Mouse (Mus musculus): ENCODE measurements around the gene Mis18bp1. TPM values are rescaled to one million over a fixed set of nuclear protein-coding genes. Genes with fewer than 3 reads are reported as not detected.
A peak's percentile ranks its signal among the peaks of the same experiment; 100 is the strongest.
"Not testable (repeated sequence)": the region's sequence is repeated elsewhere in the genome, so short reads cannot be mapped to it uniquely, and the experiment has no call there.

Gene Mis18bp1
- polyA plus RNA-seq (2016; fragmentation: Nextera tagmentation; extraction: Ambion mirVana): 85.5 and 87.5 TPM in 2 replicates

- Histone ChIP-seq H3K27ac (replicated peaks) (peak within 1 kb of the TSS; percentile 94), H3K4me1 (peaks cover 14% of the 10 kb centered on the region), H3K9me3 (peaks cover 6% of the 10 kb centered on the region), H3K36me3 (replicated peaks) (peaks cover 12% of the 10 kb centered on the region), H3K4me3 (peak within 1 kb of the TSS; percentile 80), H3K27me3 (replicated peaks; ENCODE audit: low read depth, poor library complexity, severe bottlenecking) (no peaks in the 10 kb centered on the region)
- peak; percentile 97 for DNase-seq (ENCODE audit: low spot score)
- under 1% methylated on average over 70 of the region's 70 CpGs for WGBS
Observed at GRCm38 (mm10) chr12:65172021-65172951, at the start of gene Mis18bp1. Mis18bp1 (minus strand) TSS chr12:65172604.

DNA sequence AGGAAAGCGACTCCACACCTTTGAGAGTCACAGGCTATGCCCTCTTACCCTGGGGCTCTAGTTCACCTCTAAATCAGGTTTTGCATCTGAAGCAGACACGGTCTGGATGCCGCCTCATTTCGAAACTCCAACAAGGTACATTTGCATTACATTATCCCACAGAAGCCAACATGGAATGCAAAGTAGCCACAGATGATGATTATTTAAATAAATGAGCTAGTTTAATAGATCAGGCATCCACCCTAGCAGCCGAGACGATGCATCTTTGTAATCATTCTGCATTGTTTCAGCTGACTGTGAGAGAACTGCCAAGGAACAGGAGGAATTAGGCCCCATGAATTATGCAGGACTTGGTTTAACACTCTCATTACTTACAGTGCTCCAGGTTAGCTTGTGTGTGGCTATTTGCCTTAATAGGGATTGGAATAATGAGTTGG lies 44.0 kb upstream of the Mis18bp1 start:
- Histone ChIP-seq H3K27me3 (replicated peaks; ENCODE audit: low read depth, poor library complexity, severe bottlenecking) (no peaks in the 10 kb centered on the region), H3K36me3 (replicated peaks) (no peaks in the 10 kb centered on the region), H3K4me1 (no peaks in the 10 kb centered on the region), H3K9me3 (no peaks in the 10 kb centered on the region), H3K4me3 (no peak overlapping the region), H3K27ac (replicated peaks) (no peak overlapping the region)
- 81% methylated on average over 6 of the region's 6 CpGs for WGBS
- no peak for DNase-seq (ENCODE audit: low spot score)

GRCm38 (mm10) chr12:65206431-65206830 lies 34.0 kb upstream of the Mis18bp1 start:
- no peak for DNase-seq (ENCODE audit: low spot score)
- H3K36me3 ChIP-seq (replicated peaks): no peaks in the 10 kb centered on the region
- no peaks in the 10 kb centered on the region for H3K4me1 ChIP-seq
- no peak overlapping the region for H3K4me3 ChIP-seq
- H3K9me3 ChIP-seq: 0 out of 2 replicates have a peak, but pooled peaks cover 3% of the 10 kb centered on the region
- H3K27ac ChIP-seq (replicated peaks): no peak overlapping the region
- H3K27me3 ChIP-seq (replicated peaks; ENCODE audit: low read depth, poor library complexity, severe bottlenecking): no peaks in the 10 kb centered on the region
- 42% methylated on average over 1 of the region's 1 CpGs for WGBS

GRCm38 (mm10) chr12:65201812-65202211 lies 29.4 kb upstream of the Mis18bp1 start:
- no peaks in the 10 kb centered on the region for H3K9me3 ChIP-seq
- H3K4me1 ChIP-seq: no peaks in the 10 kb centered on the region
- H3K27ac ChIP-seq (replicated peaks): no peak overlapping the region
- 98% methylated on average over 2 of the region's 2 CpGs for WGBS
- no peaks in the 10 kb centered on the region for H3K27me3 ChIP-seq (replicated peaks; ENCODE audit: low read depth, poor library complexity, severe bottlenecking)
- no peak overlapping the region for H3K4me3 ChIP-seq
- no peaks in the 10 kb centered on the region for H3K36me3 ChIP-seq (replicated peaks)
- DNase-seq (ENCODE audit: low spot score): no peak

- WGBS: 84% methylated on average over 5 of the region's 5 CpGs
- Histone ChIP-seq H3K27me3 (replicated peaks; ENCODE audit: low read depth, poor library complexity, severe bottlenecking) (no peaks in the 10 kb centered on the region), H3K36me3 (replicated peaks) (no peaks in the 10 kb centered on the region), H3K9me3 (no peaks in the 10 kb centered on the region), H3K27ac (replicated peaks) (no peak overlapping the region), H3K4me3 (no peak overlapping the region), H3K4me1 (no peaks in the 10 kb centered on the region)
- no peak for DNase-seq (ENCODE audit: low spot score)
Observed at GRCm38 (mm10) chr12:65194003-65194530, 21.7 kb upstream of the Mis18bp1 start.

DNA sequence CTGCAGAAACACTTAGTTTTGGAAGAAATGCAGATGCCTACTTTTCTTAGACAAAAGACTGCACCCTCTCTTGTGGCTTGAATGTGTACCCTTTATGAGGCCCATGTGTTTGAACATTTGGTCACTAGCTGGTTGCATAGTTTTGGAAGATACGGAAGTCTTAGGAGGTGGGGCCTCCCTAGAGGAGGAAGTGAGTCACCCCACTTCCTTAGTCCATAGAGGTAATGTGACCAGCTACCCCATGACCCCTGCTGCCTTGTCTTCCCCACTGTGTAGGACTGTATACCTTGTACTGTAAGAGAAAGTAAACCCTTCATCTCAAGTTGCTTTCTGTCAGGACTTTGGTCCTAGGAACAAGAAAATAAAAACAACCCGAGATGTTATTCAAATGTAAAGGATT lies 16.8 kb upstream of the Mis18bp1 start:
- Histone ChIP-seq H3K4me3 (no peak overlapping the region), H3K4me1 (no peaks in the 10 kb centered on the region), H3K9me3 (no peaks in the 10 kb centered on the region), H3K36me3 (replicated peaks) (no peaks in the 10 kb centered on the region), H3K27me3 (replicated peaks; ENCODE audit: low read depth, poor library complexity, severe bottlenecking) (no peaks in the 10 kb centered on the region), H3K27ac (replicated peaks) (no peak overlapping the region)
- 82% methylated on average over 2 of the region's 2 CpGs for WGBS
- no peak for DNase-seq (ENCODE audit: low spot score)

- no peak for DNase-seq (ENCODE audit: low spot score)
- Histone ChIP-seq H3K36me3 (replicated peaks) (no peaks in the 10 kb centered on the region), H3K27me3 (replicated peaks; ENCODE audit: low read depth, poor library complexity, severe bottlenecking) (no peaks in the 10 kb centered on the region), H3K27ac (replicated peaks) (no peak overlapping the region), H3K4me1 (no peaks in the 10 kb centered on the region), H3K4me3 (no peak overlapping the region), H3K9me3 (no peaks in the 10 kb centered on the region)
- WGBS: 62% methylated on average over 3 of the region's 3 CpGs
Observed at GRCm38 (mm10) chr12:65187365-65187764, 15.0 kb upstream of the Mis18bp1 start.

- no peak overlapping the region for H3K27ac ChIP-seq (replicated peaks)
Observed at GRCm38 (mm10) chr12:65173736-65174135, 1.3 kb upstream of the Mis18bp1 start.

GRCm38 (mm10) chr12:65172959-65173358 lies 555 bp upstream of the Mis18bp1 start:
- H3K9me3 ChIP-seq; H3K36me3 ChIP-seq (replicated peaks); H3K27me3 ChIP-seq (replicated peaks; ENCODE audit: low read depth, poor library complexity, severe bottlenecking): not testable (repeated sequence)
- peak; percentile 40 for DNase-seq (ENCODE audit: low spot score)
- Histone ChIP-seq H3K27ac (replicated peaks) (peak overlapping the region; percentile 94), H3K4me3 (peak overlapping the region; percentile 80), H3K4me1 (peaks cover 14% of the 10 kb centered on the region)
- WGBS: 33% methylated on average over 8 of the region's 8 CpGs

More at GRCm38 (mm10) chr12:65173736-65174135, 1.3 kb upstream of the Mis18bp1 start:
- Histone ChIP-seq H3K4me3 (no peak overlapping the region), H3K9me3 (no peaks in the 10 kb centered on the region), H3K36me3 (replicated peaks) (no peaks in the 10 kb centered on the region), H3K4me1 (peaks cover 14% of the 10 kb centered on the region), H3K27me3 (replicated peaks; ENCODE audit: low read depth, poor library complexity, severe bottlenecking) (no peaks in the 10 kb centered on the region)
- WGBS: 81% methylated on average over 5 of the region's 5 CpGs
- no peak for DNase-seq (ENCODE audit: low spot score)

DNA sequence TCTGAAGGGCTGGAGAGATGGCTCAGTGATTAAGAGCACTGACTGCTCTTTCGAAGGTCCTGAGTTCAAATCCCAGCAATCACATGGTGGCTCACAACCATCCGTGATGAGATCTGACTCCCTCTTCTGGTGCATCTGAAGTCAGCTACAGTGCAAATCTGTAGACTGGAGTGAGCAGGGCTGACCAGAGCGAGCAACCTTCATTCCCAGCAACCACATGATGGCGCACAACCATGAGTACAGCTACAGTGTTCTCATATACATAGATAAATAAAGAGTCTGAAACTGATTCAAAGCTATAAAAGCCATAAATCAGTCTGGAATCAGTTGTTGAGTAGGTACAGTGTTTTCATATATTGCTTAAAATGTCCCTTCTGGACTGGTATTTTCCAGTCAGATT lies 36.3 kb downstream of the Mis18bp1 start:
- peaks cover 95% of the 10 kb centered on the region for H3K36me3 ChIP-seq (replicated peaks)
- 96% methylated on average over 4 of the region's 4 CpGs for WGBS
- H3K4me3 ChIP-seq; DNase-seq (ENCODE audit: low spot score); H3K9me3 ChIP-seq; H3K27me3 ChIP-seq (replicated peaks; ENCODE audit: low read depth, poor library complexity, severe bottlenecking); H3K27ac ChIP-seq (replicated peaks); H3K4me1 ChIP-seq: not testable (repeated sequence)

- no peak overlapping the region for H3K27ac ChIP-seq (replicated peaks)
- H3K4me1 ChIP-seq: no peaks in the 10 kb centered on the region
- 95% methylated on average over 5 of the region's 5 CpGs for WGBS
- DNase-seq (ENCODE audit: low spot score): no peak
- no peaks in the 10 kb centered on the region for H3K27me3 ChIP-seq (replicated peaks; ENCODE audit: low read depth, poor library complexity, severe bottlenecking)
- H3K4me3 ChIP-seq: no peak overlapping the region
- no peaks in the 10 kb centered on the region for H3K9me3 ChIP-seq
- H3K36me3 ChIP-seq (replicated peaks): peaks cover 99% of the 10 kb centered on the region
Observed at GRCm38 (mm10) chr12:65119451-65119850, 53.0 kb downstream of the Mis18bp1 start.

DNA sequence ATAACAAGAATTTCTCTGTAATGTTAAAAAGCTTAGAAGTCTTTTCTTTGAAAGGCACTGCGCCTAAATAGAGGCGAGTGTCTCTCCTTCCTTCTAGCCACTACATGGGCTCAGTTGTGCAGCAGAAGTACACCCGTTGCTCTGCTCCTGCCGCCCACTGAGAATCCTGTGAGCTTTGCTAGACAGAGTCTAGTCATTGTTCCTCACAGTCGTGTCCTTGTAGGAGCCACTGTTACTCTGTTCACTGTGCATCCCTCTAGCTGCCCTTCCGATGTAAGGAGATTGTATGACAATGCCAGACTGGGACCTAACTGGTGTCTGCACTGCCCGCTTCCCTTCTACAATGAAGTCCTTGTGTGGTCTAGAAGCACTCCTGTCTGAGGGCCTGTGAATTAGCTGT lies 53.4 kb downstream of the Mis18bp1 start:
- H3K27me3 ChIP-seq (replicated peaks; ENCODE audit: low read depth, poor library complexity, severe bottlenecking): no peaks in the 10 kb centered on the region
- H3K9me3 ChIP-seq: no peaks in the 10 kb centered on the region
- 82% methylated on average over 7 of the region's 7 CpGs for WGBS
- DNase-seq (ENCODE audit: low spot score): no peak
- peaks cover 99% of the 10 kb centered on the region for H3K36me3 ChIP-seq (replicated peaks)
- H3K27ac ChIP-seq (replicated peaks): no peak overlapping the region
- no peak overlapping the region for H3K4me3 ChIP-seq
- no peaks in the 10 kb centered on the region for H3K4me1 ChIP-seq

- not testable (repeated sequence) for H3K4me1 ChIP-seq; H3K9me3 ChIP-seq; H3K27me3 ChIP-seq (replicated peaks; ENCODE audit: low read depth, poor library complexity, severe bottlenecking); DNase-seq (ENCODE audit: low spot score); H3K27ac ChIP-seq (replicated peaks); H3K4me3 ChIP-seq
- WGBS: 97% methylated on average over 3 of the region's 3 CpGs
- peaks cover 97% of the 10 kb centered on the region for H3K36me3 ChIP-seq (replicated peaks)
Observed at GRCm38 (mm10) chr12:65114978-65115377, 57.4 kb downstream of the Mis18bp1 start.

Data from embryonic facial prominence, embryonic 10.5 days (tissue).